Mouse (Mus musculus): Measurements from ENCODE around the gene Disp1.

Gene Disp1

DNA sequence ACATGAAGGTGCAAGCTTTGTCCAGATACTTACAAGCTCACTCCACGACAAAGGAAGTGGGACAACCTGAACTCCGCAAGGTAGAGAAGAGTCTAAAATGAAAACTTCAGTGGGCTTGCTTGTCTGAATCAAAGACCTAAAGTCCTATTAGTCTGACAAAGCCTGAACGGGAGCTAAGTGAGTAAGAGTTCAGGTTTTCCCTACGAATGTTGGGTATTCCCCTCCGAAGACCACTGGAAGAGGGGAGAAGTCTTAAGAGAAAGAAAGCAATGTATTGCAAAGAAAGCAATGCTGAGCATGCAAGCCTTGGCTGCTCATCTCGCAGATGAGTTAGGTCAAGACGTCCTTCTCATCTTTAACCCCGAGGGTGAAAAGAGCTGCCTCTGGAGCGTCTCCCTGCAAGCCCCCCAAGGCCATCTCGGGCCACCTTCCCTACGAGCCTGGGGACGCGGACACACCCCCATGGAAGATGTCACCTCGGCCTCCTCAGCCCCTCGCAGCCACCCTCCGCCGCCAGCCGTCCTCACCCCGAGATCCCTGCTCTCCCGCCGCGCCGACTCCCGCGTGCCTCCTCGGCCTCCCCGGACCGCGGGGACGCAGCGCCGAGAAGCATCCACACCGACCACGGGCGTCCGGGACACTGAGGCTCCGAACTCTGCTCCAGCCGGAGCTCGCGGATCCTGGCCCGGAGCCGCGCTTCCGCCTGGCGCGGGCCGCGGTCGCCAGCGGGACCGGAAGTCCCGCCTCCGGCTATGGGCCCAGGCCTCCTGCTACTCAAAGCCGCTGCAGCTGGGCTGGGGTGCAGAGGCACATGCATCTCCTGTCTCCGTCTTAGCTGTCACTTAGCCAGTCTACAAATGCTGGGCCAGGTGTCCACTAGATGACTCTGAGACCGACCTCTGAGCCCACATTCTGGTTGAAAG lies at the start of gene Disp1:
Gene Disp1 (minus strand): TSS at position 727 of the 923 bp plus-strand sequence.
- peak; percentile 83 for DNase-seq (ENCODE audit: low spot score)

DNA sequence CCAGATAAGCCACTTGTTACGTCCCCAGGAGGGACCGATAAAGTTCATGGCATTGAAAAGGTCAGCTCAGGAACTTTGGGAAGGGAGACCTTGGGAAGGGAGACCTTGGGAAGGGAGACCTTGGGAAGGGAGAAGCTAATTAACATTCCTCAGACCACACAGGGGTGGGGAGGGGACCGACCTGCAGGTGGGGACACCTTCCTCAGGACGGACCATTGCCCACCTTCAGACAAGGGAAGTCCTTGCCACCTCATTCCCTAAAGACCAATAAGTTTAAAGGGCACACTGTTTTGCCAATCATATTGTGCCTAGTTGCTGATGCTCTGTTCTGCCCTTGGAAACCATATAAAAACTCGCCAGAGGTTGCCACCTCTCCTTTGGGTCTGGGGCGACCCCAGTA lies 46.3 kb upstream of the Disp1 start:
- no peak for DNase-seq (ENCODE audit: low spot score)

DNA sequence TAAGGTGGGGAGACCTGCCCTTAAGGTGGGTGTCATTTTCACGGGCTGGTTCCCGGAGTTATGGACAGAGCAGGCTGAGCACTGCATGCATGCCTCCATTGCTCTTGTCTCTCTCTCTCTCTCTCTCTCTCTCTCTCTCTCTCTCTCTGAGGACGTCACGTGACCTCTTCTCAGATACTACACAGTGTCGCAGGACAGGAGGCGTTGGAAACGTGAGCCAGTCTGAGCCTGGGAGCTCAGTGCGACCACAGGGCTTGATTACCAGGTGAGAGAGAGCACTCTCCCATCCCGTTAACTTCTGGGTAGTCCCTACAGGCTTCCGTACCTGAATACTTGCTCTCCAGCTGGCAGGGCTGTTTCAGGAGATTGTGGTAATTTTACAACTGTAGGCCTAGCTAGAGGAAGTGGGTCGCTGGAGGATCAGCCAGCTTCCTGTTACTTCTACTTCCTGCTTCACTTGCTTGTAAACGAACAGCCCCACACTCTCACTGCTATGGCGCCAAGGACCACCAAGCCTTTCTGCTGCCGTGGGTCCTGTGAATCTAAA lies 44.7 kb upstream of the Disp1 start:
- DNase-seq (ENCODE audit: low spot score): no peak

DNA sequence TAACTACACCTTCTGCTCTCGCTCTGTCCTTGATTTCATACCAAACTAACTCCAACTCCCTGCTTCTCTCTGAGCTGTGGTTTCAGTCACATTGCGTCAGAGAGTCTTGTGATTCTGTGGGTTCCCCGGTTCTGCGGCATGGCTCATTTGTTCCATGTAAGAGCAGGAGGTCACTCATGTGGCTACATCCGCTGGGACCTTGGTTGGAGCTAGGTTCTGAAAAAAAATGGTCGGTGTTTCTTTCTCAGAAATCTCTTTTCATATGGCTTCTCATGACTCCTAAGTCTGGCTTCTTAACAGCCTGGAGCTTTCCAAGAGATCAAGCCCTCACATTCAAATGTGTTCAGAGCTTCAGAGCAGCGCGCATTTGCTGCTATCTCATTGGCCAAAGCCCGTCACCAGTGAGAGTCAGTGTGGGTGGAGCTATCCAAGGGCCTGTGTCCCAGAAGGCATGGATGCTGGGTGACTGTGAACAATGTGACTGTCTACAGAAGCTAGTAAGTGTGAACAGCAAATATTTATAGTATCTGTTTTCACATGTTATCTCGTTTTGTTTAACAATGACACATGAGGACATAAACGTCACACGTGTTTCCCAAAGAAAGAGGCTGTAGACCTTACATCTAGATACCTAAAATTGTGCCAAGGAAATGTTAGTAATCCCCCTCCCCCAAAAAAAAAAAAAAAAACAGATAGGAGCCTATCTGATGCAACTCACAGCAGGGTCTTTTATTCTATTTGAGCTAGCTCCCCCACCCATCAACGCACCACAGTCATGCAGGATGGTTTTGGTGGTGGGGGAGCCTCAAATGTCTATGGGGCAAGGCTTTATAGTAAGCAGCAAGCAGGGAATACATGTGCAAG lies 43.1 kb upstream of the Disp1 start:
- no peak for DNase-seq (ENCODE audit: low spot score)

DNA sequence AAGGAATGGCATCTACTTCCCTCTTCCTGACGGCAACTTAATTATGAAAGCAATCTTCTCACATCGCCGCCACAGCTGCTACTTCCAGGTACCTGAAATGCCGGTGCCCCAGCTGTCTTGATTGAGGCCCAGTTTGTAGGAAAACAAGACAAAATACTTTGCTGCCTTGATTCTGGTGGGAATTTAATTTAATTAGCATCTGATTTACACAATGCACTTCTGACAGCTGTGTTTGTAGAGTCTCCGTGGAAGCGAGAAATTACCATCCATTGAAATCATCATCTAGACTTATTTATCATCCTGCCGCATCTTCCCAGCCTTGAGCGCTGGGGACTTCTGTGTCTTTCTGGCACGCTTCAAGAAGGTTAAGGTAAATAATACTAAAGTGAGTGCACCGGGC lies 31.3 kb upstream of the Disp1 start:
- no peak for DNase-seq (ENCODE audit: low spot score)

DNA sequence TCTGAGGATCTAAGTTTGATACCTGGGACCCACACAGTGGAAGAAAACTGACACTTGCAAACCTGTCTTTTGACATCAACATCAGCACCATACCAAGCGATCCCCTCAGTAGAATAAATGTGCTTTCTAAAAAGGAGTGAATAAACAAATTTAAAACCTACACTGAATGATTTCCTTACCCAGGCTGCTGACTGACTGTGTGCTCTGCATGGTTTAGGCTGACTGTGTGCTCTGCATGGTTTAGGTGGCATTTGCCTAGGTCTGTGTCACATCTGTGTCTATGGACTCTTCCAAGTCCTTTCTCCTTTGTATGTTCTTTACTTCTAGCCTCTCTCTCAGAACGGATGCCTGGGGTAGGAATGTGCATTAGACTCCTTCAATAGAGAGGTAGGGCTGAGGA lies 30.5 kb upstream of the Disp1 start:
- no peak for DNase-seq (ENCODE audit: low spot score)

DNA sequence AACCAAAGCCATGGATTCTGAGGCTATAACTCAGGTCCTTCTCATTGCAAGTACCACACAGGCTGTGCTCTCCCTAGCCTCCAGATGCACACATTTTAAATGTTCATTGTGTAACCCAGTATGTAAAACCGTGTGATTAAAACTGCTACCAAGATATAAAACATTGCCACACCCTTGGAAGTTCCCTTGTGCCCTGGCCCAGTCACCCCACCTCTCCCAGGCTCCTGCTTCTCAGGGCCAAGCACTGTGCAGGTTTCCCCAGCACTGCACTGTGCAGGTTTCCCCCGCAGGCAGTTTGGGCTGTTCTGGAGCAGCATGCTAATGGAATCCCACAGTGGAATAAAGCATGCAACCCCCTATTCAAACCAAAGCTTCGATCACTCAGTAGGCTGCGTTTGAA lies 29.3 kb upstream of the Disp1 start:
- DNase-seq (ENCODE audit: low spot score): no peak

DNA sequence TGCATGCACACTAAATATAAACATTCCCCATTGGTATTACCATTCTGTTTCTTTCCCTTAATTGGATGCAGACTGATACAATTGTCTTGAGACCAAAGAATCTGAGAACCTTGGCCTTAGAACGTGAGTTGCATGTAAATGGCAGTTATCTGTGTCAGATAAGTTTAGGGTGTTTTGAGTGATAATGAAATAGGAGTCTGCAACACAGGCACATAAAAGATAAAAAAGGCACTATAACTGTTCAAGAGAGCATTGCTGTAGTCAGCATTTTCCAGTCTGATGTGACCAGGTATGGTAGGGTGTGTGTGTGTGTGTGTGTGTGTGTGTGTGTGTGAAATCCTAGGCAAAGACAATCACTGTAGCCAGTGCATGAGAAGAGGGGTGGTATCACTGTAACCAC lies 26.8 kb upstream of the Disp1 start:
- DNase-seq (ENCODE audit: low spot score): no peak

DNA sequence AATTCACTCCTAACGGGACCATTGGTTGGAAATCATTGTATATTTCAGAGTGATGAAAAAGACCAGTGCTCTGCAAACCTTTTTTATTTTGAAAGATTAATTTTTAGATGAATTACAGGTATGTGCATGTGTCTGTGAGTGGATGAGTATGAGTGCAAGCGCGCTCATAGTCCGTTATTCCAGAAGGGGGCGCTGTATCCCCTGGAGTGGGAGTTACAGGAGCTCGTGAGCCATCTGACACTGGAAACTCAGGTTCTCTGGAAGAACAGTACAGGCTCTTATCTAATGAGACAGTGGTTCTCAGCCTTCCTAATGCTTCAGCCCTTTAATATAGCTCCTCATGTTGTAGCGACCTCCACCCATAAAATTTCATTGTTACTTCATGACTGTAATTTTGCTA lies 22.0 kb upstream of the Disp1 start:
- DNase-seq (ENCODE audit: low spot score): no peak

DNA sequence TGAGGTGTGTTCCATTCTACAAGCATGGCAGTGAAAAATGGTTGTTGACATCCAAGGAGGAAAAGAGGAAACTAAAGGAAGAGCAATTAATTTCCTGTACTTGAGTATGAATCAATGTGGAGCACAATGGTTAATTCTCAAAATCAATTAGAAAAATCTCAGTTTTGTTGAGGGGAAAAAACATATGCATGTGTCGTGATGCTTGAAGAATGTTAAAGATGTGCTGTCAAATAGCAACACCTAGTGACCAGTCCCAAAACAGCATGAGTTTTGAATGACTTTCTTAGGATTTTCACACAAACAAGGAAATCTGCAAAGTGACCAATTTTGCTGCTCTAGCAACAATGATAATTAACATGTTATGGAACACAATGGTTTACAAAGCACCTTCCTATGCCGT lies 16.6 kb upstream of the Disp1 start:
- peak; percentile 65 for DNase-seq (ENCODE audit: low spot score)

DNA sequence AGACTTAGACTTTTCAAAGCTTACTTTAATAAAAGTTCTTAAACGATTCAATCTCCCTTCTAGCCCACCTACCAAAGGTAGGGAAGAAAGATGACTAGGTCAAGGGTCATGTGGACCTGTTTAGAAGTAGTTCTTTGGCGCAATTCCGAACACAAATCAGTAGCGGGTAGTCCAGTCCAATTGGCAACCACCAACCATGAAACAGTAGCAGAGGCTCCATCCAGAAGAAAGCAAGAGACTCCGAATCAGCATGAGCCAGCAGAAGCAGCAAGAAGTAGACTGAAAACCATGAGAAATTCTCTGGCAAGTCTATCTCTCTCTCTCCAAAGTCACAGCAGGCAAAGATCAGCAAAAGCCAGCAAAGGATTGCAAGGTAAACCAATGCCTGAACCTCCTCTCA lies 15.1 kb upstream of the Disp1 start:
- no peak for DNase-seq (ENCODE audit: low spot score)

DNA sequence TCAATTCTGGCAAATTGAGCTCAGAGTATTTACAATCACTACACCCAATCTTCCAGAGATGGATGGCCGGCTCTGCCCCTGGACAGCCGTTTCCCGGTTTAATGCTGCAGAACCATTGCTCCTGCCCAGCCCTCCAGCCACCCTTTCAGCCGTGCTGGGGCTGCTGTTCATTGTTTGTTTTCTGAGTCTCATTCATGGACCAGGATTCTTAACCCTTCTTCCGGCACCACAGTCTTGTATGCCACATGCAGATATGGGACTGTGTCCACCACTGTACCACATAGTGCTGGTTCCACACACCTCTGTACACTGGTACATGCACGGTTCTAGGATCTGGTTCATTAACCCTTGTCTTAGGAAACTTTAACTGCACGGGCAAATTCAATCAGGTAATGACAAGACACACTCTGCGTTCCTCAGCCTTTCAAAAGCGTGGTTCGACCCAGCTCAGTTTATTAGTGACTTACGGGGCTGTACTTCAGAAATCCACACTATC lies 12.4 kb upstream of the Disp1 start:
- no peak for DNase-seq (ENCODE audit: low spot score)

DNA sequence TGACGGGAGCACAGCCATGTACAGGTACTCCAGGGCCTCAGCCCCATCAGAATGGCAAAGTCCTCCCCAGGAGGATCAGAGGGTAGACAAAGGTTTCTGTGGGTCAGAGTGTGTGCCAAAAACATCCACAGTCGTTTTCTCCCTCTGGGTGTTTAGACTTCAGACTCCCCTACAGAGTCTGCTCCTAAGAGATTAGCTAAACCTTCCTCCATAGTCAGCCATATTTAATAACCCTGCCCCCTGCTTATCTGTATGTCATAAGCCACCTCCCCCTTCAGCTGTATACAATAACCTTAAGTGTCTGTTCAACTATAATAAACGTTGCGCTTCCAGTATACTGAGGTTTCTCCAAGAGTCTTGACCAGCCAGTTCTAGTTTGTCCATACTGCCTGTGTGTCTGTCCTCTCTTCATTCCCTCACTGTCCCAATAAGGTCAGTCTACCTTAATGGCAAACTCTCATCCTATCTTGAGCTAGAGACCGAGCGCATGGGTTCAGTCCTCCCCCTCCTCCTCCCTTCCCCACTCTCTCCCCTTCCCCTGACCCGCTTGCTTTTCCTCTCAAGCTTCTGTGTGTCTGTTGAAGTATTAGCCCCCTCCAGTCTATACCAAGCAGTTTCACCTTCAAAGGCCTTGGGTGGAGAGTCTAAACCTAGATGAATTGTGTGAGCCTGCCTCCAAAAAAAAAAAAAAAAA lies 11.8 kb upstream of the Disp1 start:
- no peak for DNase-seq (ENCODE audit: low spot score)

DNA sequence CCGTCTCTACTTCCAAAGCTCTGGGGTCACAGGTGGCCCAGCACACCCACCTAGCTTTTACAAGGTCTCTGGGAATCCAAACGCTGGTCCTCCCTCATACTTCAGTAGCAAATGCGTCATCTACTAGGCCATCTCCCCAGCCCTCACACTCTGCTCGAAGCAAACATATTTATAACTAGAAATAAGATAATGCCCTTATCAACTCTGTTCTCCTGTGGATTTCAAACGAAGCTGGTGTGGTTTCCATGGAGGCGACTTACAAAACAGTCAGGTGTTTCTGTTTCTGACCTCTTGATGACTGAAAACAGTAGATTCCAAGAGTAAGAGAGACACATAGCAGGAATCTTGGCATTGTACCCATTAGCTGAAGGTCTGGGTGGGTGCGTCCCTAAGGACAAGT lies 6.1 kb upstream of the Disp1 start:
- no peak for DNase-seq (ENCODE audit: low spot score)

DNA sequence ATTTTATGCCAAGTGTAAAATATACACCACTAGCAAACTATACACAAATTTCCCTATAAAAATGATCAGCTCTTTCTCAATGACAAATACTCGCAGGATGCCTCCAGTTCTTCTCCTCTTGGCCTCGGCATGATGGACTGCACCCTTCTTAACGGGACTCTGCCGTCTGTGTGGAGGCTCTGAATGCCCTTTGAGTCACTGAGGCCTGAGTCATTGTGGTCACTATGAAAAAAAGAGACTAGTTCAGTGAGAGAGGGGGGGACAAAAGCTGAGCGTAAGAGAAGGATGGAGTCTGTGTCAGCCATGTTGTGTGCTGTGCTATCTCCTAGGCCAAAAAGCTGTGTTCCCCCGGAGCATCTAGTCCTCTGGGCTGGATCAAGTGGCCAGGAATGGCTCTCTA lies 2.3 kb downstream of the Disp1 start:
- DNase-seq (ENCODE audit: low spot score): no peak

DNA sequence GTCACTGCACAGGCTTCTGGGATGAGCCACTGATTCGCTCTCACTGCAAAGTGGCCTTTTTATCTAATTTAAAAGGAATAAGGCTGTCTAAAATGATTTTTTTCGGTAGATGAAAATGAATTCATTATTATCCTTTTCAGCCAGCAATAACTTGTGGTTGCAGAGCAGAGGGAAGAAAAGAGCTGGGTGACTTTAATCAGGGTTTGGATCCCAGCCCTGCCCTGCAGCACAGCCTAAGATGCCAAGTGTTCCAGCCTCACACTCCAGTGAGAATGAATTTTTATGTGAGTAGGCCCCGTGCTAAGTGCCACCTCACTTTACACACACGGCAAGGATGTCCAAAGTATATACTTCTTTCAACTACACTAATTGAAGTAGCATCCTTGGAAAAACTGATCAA lies 4.6 kb downstream of the Disp1 start:
- no peak for DNase-seq (ENCODE audit: low spot score)

DNA sequence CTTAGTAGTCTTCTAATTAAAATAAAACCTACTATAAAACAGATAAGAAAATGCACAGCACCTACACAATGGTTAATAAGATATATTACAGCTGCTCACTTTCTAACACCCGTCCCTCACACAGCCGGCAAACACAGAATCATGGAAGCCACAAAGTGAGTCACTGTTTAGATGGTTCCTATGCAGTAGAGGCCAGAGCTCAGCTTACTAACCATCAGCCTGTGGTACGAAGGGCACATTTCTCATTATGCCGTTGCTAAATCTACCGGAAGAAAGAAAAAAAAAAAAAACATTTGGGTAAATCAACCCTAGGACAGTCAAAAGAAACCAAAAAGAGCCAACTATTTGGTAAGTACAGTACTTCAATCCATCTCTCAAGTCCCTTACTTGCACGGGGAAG lies 5.6 kb downstream of the Disp1 start:
- no peak for DNase-seq (ENCODE audit: low spot score)

DNA sequence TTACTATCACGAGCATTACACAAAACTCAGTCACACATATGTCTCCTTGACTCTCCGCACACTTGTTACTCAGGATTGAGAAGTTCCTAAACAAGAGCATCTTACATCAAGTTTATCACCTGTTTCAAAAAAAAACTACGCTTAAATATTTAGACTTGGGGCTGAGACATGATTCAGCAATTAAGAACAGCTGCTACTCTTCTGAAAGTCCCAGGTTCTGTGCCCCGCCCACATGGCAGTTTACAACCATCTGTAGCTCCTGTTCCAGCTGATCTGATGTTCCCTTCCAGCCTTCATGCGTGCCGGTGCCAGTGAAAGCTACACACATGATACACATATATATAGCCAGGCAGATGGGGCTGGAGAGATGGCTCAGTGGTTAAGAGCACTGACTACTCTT lies 7.5 kb downstream of the Disp1 start:
- no peak for DNase-seq (ENCODE audit: low spot score)

DNA sequence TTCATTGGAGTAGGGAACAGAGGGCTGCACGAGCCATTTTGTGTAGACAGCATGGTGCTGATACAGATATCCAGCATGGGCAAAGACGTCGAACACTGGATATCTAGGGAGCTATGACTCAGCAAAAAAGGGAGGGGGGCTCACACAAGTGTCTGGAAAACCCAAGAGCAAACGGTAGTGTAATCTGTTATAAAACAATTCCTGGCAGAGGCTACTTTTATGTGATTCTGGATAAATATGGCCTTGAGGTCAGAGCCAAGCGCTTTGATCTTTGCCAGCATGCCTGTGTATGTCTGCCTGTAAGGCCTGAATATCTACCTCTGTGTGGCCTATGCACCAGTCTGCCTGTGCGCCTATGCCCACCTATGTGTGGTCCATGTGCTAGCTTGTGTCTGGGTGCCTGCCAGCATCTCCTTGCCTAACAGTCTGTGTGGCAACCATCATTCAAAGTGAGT lies 8.5 kb downstream of the Disp1 start:
- no peak for DNase-seq (ENCODE audit: low spot score)

DNA sequence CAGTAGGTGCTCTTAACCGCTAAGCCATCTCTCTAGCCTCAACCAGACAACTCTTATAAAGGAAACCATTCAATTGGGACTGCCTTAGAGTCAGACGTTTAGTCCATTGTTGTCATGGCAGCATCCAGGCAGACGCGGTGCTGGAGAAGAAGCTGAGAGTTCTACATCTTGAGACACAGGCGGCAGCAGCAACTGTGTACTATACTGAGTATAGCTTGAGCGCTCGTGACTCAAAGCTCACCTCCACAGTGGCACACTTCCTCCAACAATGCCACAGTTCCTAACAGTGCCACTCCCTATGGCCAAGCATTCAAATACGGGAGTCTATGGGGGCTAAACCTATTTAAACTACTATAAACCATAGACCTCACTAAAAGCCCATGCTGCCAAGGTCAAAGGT lies 11.2 kb downstream of the Disp1 start:
- DNase-seq (ENCODE audit: low spot score): no peak

DNA sequence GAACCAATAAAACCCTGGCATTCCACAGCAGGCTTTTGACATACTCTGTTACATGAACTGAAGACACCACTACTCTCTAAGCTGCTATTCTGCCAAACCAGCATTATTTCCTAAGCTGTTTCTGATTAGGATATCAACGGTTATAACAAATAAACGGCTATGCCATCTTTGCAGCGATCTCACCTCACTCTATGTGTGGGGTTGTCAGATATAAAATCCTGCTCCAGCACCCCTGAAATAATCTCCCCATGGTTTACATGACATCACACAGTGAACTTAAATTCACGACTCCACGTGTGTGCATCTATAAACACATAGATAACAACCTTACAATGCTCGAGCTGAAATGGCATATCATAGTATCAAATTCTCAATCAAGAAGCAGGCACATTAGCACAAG lies 13.7 kb downstream of the Disp1 start:
- no peak for DNase-seq (ENCODE audit: low spot score)

DNA sequence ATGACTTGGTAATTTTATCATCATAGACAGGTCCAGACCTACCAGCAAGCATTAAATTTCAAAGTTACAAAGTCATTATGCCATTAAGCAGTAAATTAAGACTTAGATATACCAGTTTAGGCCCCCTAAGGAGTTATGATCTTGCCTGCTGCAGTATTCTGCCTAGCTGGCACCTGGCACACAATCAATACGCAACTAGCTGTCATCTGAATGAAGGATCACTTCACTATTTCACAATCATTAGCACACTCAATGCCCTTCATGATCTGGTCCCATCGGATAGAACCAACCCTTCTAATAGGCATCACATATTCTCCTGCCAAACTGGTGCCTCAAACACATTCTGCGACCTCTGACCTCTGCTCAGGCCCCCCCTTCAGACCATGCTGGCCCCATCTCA lies 14.2 kb downstream of the Disp1 start:
- DNase-seq (ENCODE audit: low spot score): no peak
